Comparison of ENCODE assay signal across 28 mouse cellular contexts in genomic region chr2:143560384-143560783, GRCm38 (mm10). TPM values are rescaled to one million over a fixed set of nuclear protein-coding genes. Genes with fewer than 3 reads are reported as not detected.
"Had no signal": no experiment of that assay in that cellular context is flagged by ENCODE, and none has a peak within 500 bp of the region (broad histone marks: within the 10 kb centered on the region; RNA-seq: fewer than 3 reads in every experiment).

No protein-coding gene starts in this region.

- H3K9me3 ChIP-seq: heart, embryonic 13.5 days; heart, embryonic 15.5 days; hindbrain, embryonic 13.5 days; hindbrain, embryonic 15.5 days; limb, embryonic 13.5 days; limb, embryonic 15.5 days had no signal

- H3K36me3 ChIP-seq: heart, embryonic 13.5 days; heart, embryonic 15.5 days; hindbrain, embryonic 13.5 days; hindbrain, embryonic 15.5 days; kidney, embryonic 15.5 days; limb, embryonic 13.5 days; limb, embryonic 15.5 days; liver, embryonic 12.5 days had no signal

- H3K27me3 ChIP-seq: heart, embryonic 13.5 days; heart, embryonic 15.5 days; hindbrain, embryonic 13.5 days; hindbrain, embryonic 15.5 days; kidney, embryonic 15.5 days; limb, embryonic 13.5 days; limb, embryonic 15.5 days; liver, embryonic 12.5 days had no signal

- H3K4me2 ChIP-seq: heart, embryonic 11.5 days; heart, embryonic 13.5 days; heart, embryonic 15.5 days; hindbrain, embryonic 13.5 days; hindbrain, embryonic 15.5 days; kidney, embryonic 15.5 days; limb, embryonic 13.5 days; limb, embryonic 15.5 days; liver, embryonic 12.5 days had no signal

- DNase-seq: gastrocnemius, postnatal 14 days; gastrocnemius, postnatal 36 days; heart, adult 2 months; heart, postnatal 14 days; heart, postnatal 36 days; kidney, adult 11 months; kidney, adult 2 months; kidney, adult 9 months; kidney, postnatal 14 days; kidney, postnatal 36 days; layer of hippocampus, adult 9-11 months; layer of hippocampus, postnatal 36 days; left cerebral cortex, postnatal 4 days had no signal

- H3K4me3 ChIP-seq: heart, adult 2 months; heart, embryonic 13.5 days; heart, embryonic 15.5 days; hindbrain, embryonic 13.5 days; hindbrain, embryonic 15.5 days; kidney, embryonic 15.5 days; limb, embryonic 13.5 days; limb, embryonic 15.5 days; liver, embryonic 12.5 days had no signal

- ATAC-seq: hindbrain, postnatal 0 days; intestine, embryonic 16.5 days; liver, embryonic 12.5 days had no signal

- H3K9ac ChIP-seq: heart, embryonic 13.5 days; heart, embryonic 15.5 days; hindbrain, embryonic 13.5 days; hindbrain, embryonic 15.5 days; kidney, embryonic 15.5 days; limb, embryonic 13.5 days; limb, embryonic 15.5 days; liver, embryonic 12.5 days; liver, embryonic 14.5 days had no signal

- H3K27ac ChIP-seq: heart, adult 2 months; heart, embryonic 13.5 days; heart, embryonic 15.5 days; hindbrain, embryonic 13.5 days; hindbrain, embryonic 15.5 days; hindbrain, postnatal 0 days; kidney, embryonic 15.5 days; kidney, postnatal 0 days; limb, embryonic 13.5 days; limb, embryonic 15.5 days; liver, embryonic 12.5 days; liver, embryonic 14.5 days had no signal

- H3K4me1 ChIP-seq: heart, embryonic 13.5 days; heart, embryonic 15.5 days; hindbrain, embryonic 13.5 days; hindbrain, embryonic 15.5 days; kidney, embryonic 15.5 days; limb, embryonic 13.5 days; limb, embryonic 15.5 days; liver, embryonic 12.5 days had no signal

RNA-seq across cellular contexts. Expression of gene Pcsk2, which starts 14.4 kb away (rescaled TPM):
- total RNA-seq: gastrocnemius, postnatal 36 days; heart, adult 2 months; heart, postnatal 14 days; heart, postnatal 36 days; hematopoietic stem cell, adult 5-6 weeks; liver, adult 2 months had no signal
- polyA plus RNA-seq: heart, adult 2 months; liver, adult 2 months had no signal
